Mouse (Mus musculus): ENCODE results near the gene Gm21885.

DNA sequence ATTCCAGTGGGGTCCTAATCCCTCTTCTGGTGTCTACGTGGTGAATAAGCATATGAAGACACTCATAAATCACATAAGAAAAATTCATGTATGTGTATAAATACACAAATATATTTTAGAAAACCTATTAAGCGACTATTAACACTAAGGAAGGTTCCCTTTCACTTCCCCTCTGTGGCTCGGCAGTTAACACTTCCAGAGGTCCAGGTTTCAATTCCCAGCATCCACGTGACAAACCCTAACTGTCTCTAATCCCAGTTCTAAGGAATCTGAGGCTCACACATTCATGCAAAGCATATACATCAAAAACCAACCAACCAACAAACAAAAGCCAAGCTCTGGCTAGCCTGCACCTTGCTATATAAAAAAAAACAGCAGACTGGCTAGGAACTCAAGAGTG is 35.8 kb downstream of the Gm21885 start:
- TF ChIP-seq CTCF (IDR thresholded peaks at IDR 0.05; ENCODE audit: low read depth) (no peak), EP300 (IDR thresholded peaks at IDR 0.05; ENCODE audit: low read depth) (no peak)
